Mouse (Mus musculus) spleen, embryonic (tissue): Measurements from ENCODE around the gene Psma3.

Source experiments
- CTCF ChIA-PET: fragments of 350-600 bp; sonication (Branson Sonifier 250); formaldehyde crosslinking; loops from one replicate; lab custom pipeline; 2022; lab: Charles Lee

Psma3 gene

GRCm38 (mm10) chr12:70974441-70975266 lies at the start of gene Psma3:
Psma3 (plus strand) TSS chr12:70974621.
- CTCF ChIA-PET, result interaction anchor here (0.6 to 1.1 kb wide), 5 partner anchors 9 to 78 kb away, joined by 3 to 16 read pairs (median 5); no protein-coding TSS in a partner anchor

GRCm38 (mm10) chr12:70929781-70930180 lies 44.6 kb upstream of the Psma3 start:
- CTCF ChIA-PET, result no interaction called here

- CTCF ChIA-PET, result interaction anchor here (0.6 kb wide), 2 partner anchors 184 to 293 kb away, joined by 3 read pairs; no protein-coding TSS in a partner anchor
These were observed 37.3 kb upstream of the Psma3 start for GRCm38 (mm10) chr12:70937150-70937549.

GRCm38 (mm10) chr12:70937571-70938384 lies 36.6 kb upstream of the Psma3 start, which contains the start of gene Actr10:
Actr10 (plus strand) TSS chr12:70937857.
- CTCF ChIA-PET, result interaction anchor here (0.6 kb wide), 1 partner anchor 183 kb away, joined by 3 read pairs; no protein-coding TSS in a partner anchor

GRCm38 (mm10) chr12:70940806-70941205 lies 33.6 kb upstream of the Psma3 start:
- CTCF ChIA-PET, result no interaction called here

GRCm38 (mm10) chr12:70944181-70944580 lies 30.2 kb upstream of the Psma3 start:
- CTCF ChIA-PET, result no interaction called here

GRCm38 (mm10) chr12:70946585-70947256 lies 27.7 kb upstream of the Psma3 start:
- CTCF ChIA-PET, result no interaction called here

- CTCF ChIA-PET, result no interaction called here
These were observed 15.8 kb upstream of the Psma3 start for GRCm38 (mm10) chr12:70958640-70959039.

GRCm38 (mm10) chr12:70967581-70967980 lies 6.8 kb upstream of the Psma3 start:
- CTCF ChIA-PET, result interaction anchor here (0.6 kb wide), 1 partner anchor 168 kb away, joined by 4 read pairs; no protein-coding TSS in a partner anchor

GRCm38 (mm10) chr12:70968141-70968790 lies 6.2 kb upstream of the Psma3 start:
- CTCF ChIA-PET, result interaction anchor here (0.6 kb wide), 1 partner anchor 73 kb away, joined by 13 read pairs; no protein-coding TSS in a partner anchor

GRCm38 (mm10) chr12:70968791-70969307 lies 5.6 kb upstream of the Psma3 start:
- CTCF ChIA-PET, result interaction anchor here (0.6 kb wide), 2 partner anchors 72 to 237 kb away, joined by 5 to 13 read pairs; no protein-coding TSS in a partner anchor

- CTCF ChIA-PET, result interaction anchor here (0.6 to 1.3 kb wide), 3 partner anchors 20 to 236 kb away, joined by 3 to 5 read pairs (median 3); no protein-coding TSS in a partner anchor
These were observed 4.8 kb upstream of the Psma3 start for GRCm38 (mm10) chr12:70969485-70970184.

GRCm38 (mm10) chr12:70973831-70974230 lies 590 bp upstream of the Psma3 start:
- CTCF ChIA-PET, result interaction anchor here (0.6 to 0.7 kb wide), 2 partner anchors 72 to 1361 kb away, joined by 5 to 7 read pairs; no protein-coding TSS in a partner anchor

GRCm38 (mm10) chr12:70975406-70975805 lies 985 bp downstream of the Psma3 start:
- CTCF ChIA-PET, result no interaction called here

GRCm38 (mm10) chr12:70975891-70976290 lies 1.5 kb downstream of the Psma3 start:
- CTCF ChIA-PET, result interaction anchor here (0.5 kb wide), 1 partner anchor 28 kb away, joined by 3 read pairs; no protein-coding TSS in a partner anchor

- CTCF ChIA-PET, result no interaction called here
These were observed 3.9 kb downstream of the Psma3 start for GRCm38 (mm10) chr12:70978345-70978744.

- CTCF ChIA-PET, result interaction anchor here (1.2 kb wide), 1 partner anchor 28 kb away, joined by 3 read pairs; no protein-coding TSS in a partner anchor
These were observed 10.6 kb downstream of the Psma3 start for GRCm38 (mm10) chr12:70984855-70985550.

GRCm38 (mm10) chr12:70997225-70997624 lies 22.8 kb downstream of the Psma3 start:
- CTCF ChIA-PET, result interaction anchor here (0.7 kb wide), 1 partner anchor 72 kb away, joined by 5 read pairs; no protein-coding TSS in a partner anchor
